In genomic region chr9:31925830-31926624, GRCm38 (mm10) we compare ENCODE assay signal across 8 mouse cellular contexts. TPM values are rescaled to one million over a fixed set of nuclear protein-coding genes. Genes with fewer than 3 reads are reported as not detected.
DNase-seq lines count a peak whose midpoint lies in the region; ATAC-seq lines count a peak whose summit lies in the region.

No protein-coding gene starts in this region.

- no peaks in the 10 kb centered on the region for H3K36me3 ChIP-seq in hindbrain, embryonic 14.5 days (replicated peaks; ENCODE audit: control insufficient read depth, insufficient read depth)

- no peaks in the 10 kb centered on the region for H3K9me3 ChIP-seq in hindbrain, embryonic 14.5 days (ENCODE audit: control insufficient read depth, low read length)

- WGBS in hindbrain, embryonic 14.5 days = 20% methylated on average over 22 of the region's 22 CpGs

- peaks cover 8% of the 10 kb centered on the region; the same call in 1 of the 2 replicates for H3K27me3 ChIP-seq in hindbrain, embryonic 14.5 days (ENCODE audit: control insufficient read depth, insufficient read depth, low read length)

- no peak overlapping the region for H3K9ac ChIP-seq in hindbrain, embryonic 14.5 days

- no peak overlapping the region for H3K4me3 ChIP-seq in hindbrain, embryonic 14.5 days (replicated peaks; ENCODE audit: low read length)

- H3K4me1 ChIP-seq in hindbrain, embryonic 14.5 days (replicated peaks; ENCODE audit: control insufficient read depth, insufficient read depth, low read length) = no peaks in the 10 kb centered on the region

- peak; percentile 62 for DNase-seq in Muller cell, postnatal 12 days (ENCODE audit: inconsistent ontology term)
- peak; percentile 90 to 92 for DNase-seq in cerebellum, postnatal 14 days
- DNase-seq in frontal cortex, postnatal 25 days (ENCODE audit: low spot score in 2 of 2) = peak; percentile 79
- peak; percentile 92 for DNase-seq in hindbrain, embryonic 14.5 days (ENCODE audit: low spot score)
- DNase-seq in layer of hippocampus, postnatal 25 days (ENCODE audit: extremely low spot score in 1 of 2, low spot score in 1 of 2) = peak; percentile 76 to 90
- DNase-seq in lung, postnatal 36 days = peak; percentile 86
- peak; percentile 61 for DNase-seq in retina, postnatal 7 days (ENCODE audit: low read depth, low spot score)
- peak; percentile 66 to 75 for DNase-seq in urinary bladder, adult 18-20 months (ENCODE audit: low spot score in 2 of 2)

- H3K27ac ChIP-seq in hindbrain, embryonic 14.5 days = no peak overlapping the region

- ATAC-seq in hindbrain, embryonic 14.5 days (ENCODE audit: low FRiP score) = peak; percentile 82

- peak overlapping the region; percentile 29; the same call in 1 of the 2 replicates for H3K4me2 ChIP-seq in hindbrain, embryonic 14.5 days (replicated peaks)

RNA-seq across cellular contexts. Expression of gene Barx2, which starts 12.8 kb away (rescaled TPM):
- polyA plus RNA-seq in hindbrain, embryonic 14.5 days (2014; fragmentation: Nextera tagmentation; extraction: Ambion mirVana) = 0.17 TPM in 1 of 2 replicates, not detected in the other
- total RNA-seq in layer of hippocampus, postnatal 25 days (2021) = under 1 TPM; 0.73 to 0.84 TPM
